Mouse (Mus musculus): ENCODE results near the gene Endov. TPM values are rescaled to one million over a fixed set of nuclear protein-coding genes. Genes with fewer than 3 reads are reported as not detected.

Endov gene
- polyA plus RNA-seq, 1 experiment from 2014 or later, result 10.6 TPM

DNA sequence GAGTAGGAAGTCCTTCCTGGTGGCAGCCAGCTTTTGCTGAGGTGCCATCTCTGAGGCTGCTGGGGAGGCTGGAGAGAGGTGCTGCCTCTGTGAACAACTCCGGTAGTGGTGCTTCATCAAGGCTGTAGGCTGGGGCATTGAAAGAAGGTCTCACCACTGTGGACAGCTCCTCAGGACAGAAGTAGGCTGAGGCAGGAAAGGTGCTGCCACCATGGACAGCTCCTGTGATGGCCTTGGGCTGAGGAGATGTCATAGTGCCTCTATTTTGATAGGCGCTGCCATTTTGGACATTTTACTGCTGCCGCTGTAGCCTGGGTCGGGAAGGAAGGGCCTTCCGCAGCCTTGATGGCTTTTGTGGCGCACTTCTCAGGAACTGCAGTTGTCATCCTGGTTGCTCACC, 1.7 kb downstream of the Endov start:
- Histone ChIP-seq H3K4me2 (replicated peaks; ENCODE audit: low read depth) (no peak overlapping the region; the same call in 1 of the 2 replicates), H3K4me3 (ENCODE audit: low read depth, low read length) (no peak overlapping the region), H3K4me1 (replicated peaks; ENCODE audit: control insufficient read depth, insufficient read depth, low read length) (0 out of 2 replicates have a peak, but pooled peaks cover 4% of the 10 kb centered on the region), H3K27me3 (replicated peaks; ENCODE audit: control insufficient read depth, insufficient read depth, low read length) (no peaks in the 10 kb centered on the region), H3K27ac (ENCODE audit: low read depth, low read length) (no peak overlapping the region), H3K36me3 (ENCODE audit: control insufficient read depth, insufficient read depth) (peaks cover 23% of the 10 kb centered on the region), H3K9ac (ENCODE audit: low read depth, low read length) (no peak overlapping the region), H3K9me3 (ENCODE audit: control insufficient read depth) (no peaks in the 10 kb centered on the region)
- WGBS, result 92% methylated on average over 6 of the region's 6 CpGs
- no peak for TF ChIP-seq CTCF (IDR thresholded peaks at IDR 0.05; ENCODE audit: low read depth)
- no peak for ATAC-seq

DNA sequence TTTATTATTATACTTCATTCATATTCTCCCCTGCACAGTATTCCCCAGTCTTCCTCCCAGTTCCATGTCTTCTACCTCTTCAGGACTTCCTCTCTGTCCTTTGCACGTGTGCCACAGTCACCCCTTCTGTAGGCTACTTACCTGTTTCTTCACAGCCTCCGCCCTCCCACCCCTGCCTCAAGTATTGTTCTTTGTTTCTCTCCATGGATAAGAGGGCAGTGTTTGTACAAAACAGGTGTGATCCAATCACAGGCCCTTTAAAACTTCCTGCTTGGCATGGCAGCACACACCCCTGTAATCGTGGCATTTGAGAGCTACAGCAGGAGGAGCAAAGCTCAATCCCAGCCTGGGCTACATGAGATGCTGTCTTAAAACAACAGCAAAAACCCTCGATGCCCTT, 2.4 kb downstream of the Endov start:
- ATAC-seq, result peak; percentile 9; the same call in 1 of the 2 replicates
- TF ChIP-seq CTCF (IDR thresholded peaks at IDR 0.05; ENCODE audit: low read depth), result no peak
- no peak overlapping the region for H3K4me2 ChIP-seq (replicated peaks; ENCODE audit: low read depth)
- no peak overlapping the region for H3K9ac ChIP-seq (ENCODE audit: low read depth, low read length)
- H3K27ac ChIP-seq (ENCODE audit: low read depth, low read length), result no peak overlapping the region
- no peaks in the 10 kb centered on the region for H3K27me3 ChIP-seq (replicated peaks; ENCODE audit: control insufficient read depth, insufficient read depth, low read length)
- no peak overlapping the region for H3K4me3 ChIP-seq (ENCODE audit: low read depth, low read length)
- 60% methylated on average over 4 of the region's 4 CpGs for WGBS
- H3K9me3 ChIP-seq (ENCODE audit: control insufficient read depth), result no peaks in the 10 kb centered on the region
- H3K4me1 ChIP-seq (replicated peaks; ENCODE audit: control insufficient read depth, insufficient read depth, low read length), result 0 out of 2 replicates have a peak, but pooled peaks cover 4% of the 10 kb centered on the region
- peaks cover 24% of the 10 kb centered on the region; the same call in 1 of the 2 replicates for H3K36me3 ChIP-seq (ENCODE audit: control insufficient read depth, insufficient read depth)

DNA sequence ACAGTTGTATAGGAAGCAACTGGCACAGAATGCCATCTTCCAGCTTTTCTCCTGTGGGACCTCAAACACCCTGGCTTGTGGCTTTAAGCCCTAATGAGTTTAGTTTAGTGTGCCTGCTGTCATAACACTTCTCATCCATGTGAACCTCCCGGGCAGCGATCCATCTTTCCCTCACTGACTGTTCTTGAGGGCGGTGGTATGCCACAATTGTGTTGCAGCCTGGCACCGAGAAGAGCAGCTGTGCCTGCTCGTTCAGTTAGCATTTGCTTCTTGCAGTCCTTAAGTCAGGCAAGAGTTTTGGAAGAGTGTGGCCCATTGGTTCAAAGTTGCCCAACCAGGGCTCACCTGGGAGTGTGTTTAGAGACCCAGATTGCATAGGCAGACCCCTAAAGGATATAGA, 5.0 kb downstream of the Endov start:
- Histone ChIP-seq H3K27ac (ENCODE audit: low read depth, low read length) (no peak overlapping the region), H3K9ac (ENCODE audit: low read depth, low read length) (no peak overlapping the region), H3K36me3 (ENCODE audit: control insufficient read depth, insufficient read depth) (peaks cover 42% of the 10 kb centered on the region), H3K9me3 (ENCODE audit: control insufficient read depth) (no peaks in the 10 kb centered on the region), H3K4me3 (ENCODE audit: low read depth, low read length) (no peak overlapping the region), H3K27me3 (replicated peaks; ENCODE audit: control insufficient read depth, insufficient read depth, low read length) (no peaks in the 10 kb centered on the region), H3K4me2 (replicated peaks; ENCODE audit: low read depth) (no peak overlapping the region), H3K4me1 (replicated peaks; ENCODE audit: control insufficient read depth, insufficient read depth, low read length) (0 out of 2 replicates have a peak, but pooled peaks cover 4% of the 10 kb centered on the region)
- 91% methylated on average over 5 of the region's 5 CpGs for WGBS
- no peak for ATAC-seq
- TF ChIP-seq CTCF (IDR thresholded peaks at IDR 0.05; ENCODE audit: low read depth), result no peak

DNA sequence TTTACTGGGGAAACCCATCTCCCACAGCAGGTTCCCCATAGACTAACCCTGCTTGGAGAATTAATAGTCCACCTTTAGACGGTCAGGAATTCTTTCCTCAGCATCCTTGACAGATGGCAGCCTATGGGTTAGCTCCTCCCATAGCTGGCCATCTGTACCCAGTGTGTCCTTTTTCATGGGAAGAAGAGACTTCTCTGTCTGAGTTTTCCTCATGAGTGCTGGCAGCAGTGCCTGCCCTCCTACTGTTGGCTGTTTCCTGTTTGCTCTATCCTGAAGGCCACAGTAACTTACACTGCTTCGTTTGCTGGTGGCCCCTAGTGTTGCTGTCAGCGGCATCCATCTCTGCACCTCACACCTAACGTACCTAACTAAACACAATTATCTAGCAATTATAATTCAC, 6.3 kb downstream of the Endov start:
- H3K36me3 ChIP-seq (ENCODE audit: control insufficient read depth, insufficient read depth), result peaks cover 54% of the 10 kb centered on the region
- no peak for ATAC-seq
- H3K9ac ChIP-seq (ENCODE audit: low read depth, low read length), result no peak overlapping the region
- H3K4me3 ChIP-seq (ENCODE audit: low read depth, low read length), result no peak overlapping the region
- no peaks in the 10 kb centered on the region for H3K4me1 ChIP-seq (replicated peaks; ENCODE audit: control insufficient read depth, insufficient read depth, low read length)
- 79% methylated on average over 4 of the region's 4 CpGs for WGBS
- no peak overlapping the region for H3K4me2 ChIP-seq (replicated peaks; ENCODE audit: low read depth)
- no peak overlapping the region for H3K27ac ChIP-seq (ENCODE audit: low read depth, low read length)
- H3K9me3 ChIP-seq (ENCODE audit: control insufficient read depth), result no peaks in the 10 kb centered on the region
- no peaks in the 10 kb centered on the region for H3K27me3 ChIP-seq (replicated peaks; ENCODE audit: control insufficient read depth, insufficient read depth, low read length)
- TF ChIP-seq CTCF (IDR thresholded peaks at IDR 0.05; ENCODE audit: low read depth), result no peak

DNA sequence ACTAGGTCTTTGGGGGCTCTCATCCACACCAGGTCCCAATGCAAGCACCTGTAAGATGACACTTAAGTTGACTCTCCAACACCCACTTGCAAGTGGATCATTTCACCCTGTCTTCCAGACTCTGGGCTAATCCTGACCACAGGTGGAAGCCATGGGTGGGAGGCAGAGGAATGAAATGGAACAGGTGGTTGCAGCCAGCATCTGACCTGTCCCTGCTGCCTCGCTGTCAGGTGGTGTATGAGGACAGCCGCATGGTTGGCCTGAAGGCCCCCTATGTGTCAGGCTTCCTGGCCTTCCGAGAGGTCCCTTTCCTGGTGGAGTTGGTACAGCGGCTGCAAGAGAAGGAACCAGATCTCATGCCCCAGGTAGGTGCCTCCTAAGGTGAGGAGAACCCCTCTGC, 8.2 kb downstream of the Endov start:
- no peak for ATAC-seq
- 93% methylated on average over 4 of the region's 4 CpGs for WGBS
- Histone ChIP-seq H3K4me3 (ENCODE audit: low read depth, low read length) (no peak overlapping the region), H3K9ac (ENCODE audit: low read depth, low read length) (no peak overlapping the region), H3K4me2 (replicated peaks; ENCODE audit: low read depth) (no peak overlapping the region), H3K9me3 (ENCODE audit: control insufficient read depth) (no peaks in the 10 kb centered on the region), H3K4me1 (replicated peaks; ENCODE audit: control insufficient read depth, insufficient read depth, low read length) (no peaks in the 10 kb centered on the region), H3K36me3 (ENCODE audit: control insufficient read depth, insufficient read depth) (peaks cover 70% of the 10 kb centered on the region), H3K27ac (ENCODE audit: low read depth, low read length) (no peak overlapping the region), H3K27me3 (replicated peaks; ENCODE audit: control insufficient read depth, insufficient read depth, low read length) (no peaks in the 10 kb centered on the region)
- TF ChIP-seq CTCF (IDR thresholded peaks at IDR 0.05; ENCODE audit: low read depth), result no peak

DNA sequence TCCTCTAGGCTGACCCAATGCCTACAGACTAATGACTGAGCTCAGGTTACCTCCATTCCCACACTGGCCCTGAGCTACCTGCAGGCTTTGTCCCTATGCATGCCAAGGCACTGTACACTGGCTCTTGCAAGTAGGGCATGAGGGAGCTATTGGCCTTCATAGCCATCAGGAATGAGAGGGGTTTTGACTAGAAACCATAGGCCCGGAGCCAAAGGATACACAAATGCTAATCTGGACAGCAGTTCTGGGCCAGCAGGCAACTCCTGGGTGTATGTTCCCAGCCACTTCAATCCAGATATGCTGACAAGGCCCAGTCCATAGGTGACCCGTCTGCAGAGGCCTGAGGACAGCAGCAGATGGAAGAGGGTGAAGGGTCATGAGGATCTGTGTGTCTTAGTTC, 8.9 kb downstream of the Endov start:
- no peak overlapping the region for H3K4me2 ChIP-seq (replicated peaks; ENCODE audit: low read depth)
- H3K4me3 ChIP-seq (ENCODE audit: low read depth, low read length), result no peak overlapping the region
- no peak overlapping the region for H3K9ac ChIP-seq (ENCODE audit: low read depth, low read length)
- no peaks in the 10 kb centered on the region for H3K27me3 ChIP-seq (replicated peaks; ENCODE audit: control insufficient read depth, insufficient read depth, low read length)
- no peaks in the 10 kb centered on the region for H3K9me3 ChIP-seq (ENCODE audit: control insufficient read depth)
- no peaks in the 10 kb centered on the region for H3K4me1 ChIP-seq (replicated peaks; ENCODE audit: control insufficient read depth, insufficient read depth, low read length)
- WGBS, result 74% methylated on average over 2 of the region's 2 CpGs
- H3K27ac ChIP-seq (ENCODE audit: low read depth, low read length), result no peak overlapping the region
- ATAC-seq, result no peak
- H3K36me3 ChIP-seq (ENCODE audit: control insufficient read depth, insufficient read depth), result peaks cover 76% of the 10 kb centered on the region
- TF ChIP-seq CTCF (IDR thresholded peaks at IDR 0.05; ENCODE audit: low read depth), result no peak

DNA sequence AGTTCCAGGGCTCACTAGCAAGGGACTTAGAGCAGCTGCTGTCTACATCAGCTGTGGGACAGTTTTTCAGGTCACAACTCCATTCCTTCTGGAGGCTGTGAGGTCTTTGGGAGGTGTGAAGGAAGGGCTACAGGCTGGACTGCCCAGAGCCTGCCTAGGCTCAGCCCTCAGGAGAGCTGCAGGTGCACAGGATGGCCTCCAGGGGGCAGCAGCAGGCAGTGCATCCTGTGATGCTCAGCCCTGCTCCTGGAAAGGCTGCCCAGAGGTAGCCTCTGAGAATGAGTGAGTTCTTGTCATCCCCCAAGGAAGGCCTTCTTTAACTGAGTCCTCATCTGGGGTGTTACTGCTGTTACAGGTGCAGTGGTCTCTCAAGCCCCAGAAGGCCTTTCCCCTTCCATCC, 12.5 kb downstream of the Endov start:
- H3K27me3 ChIP-seq (replicated peaks; ENCODE audit: control insufficient read depth, insufficient read depth, low read length), result no peaks in the 10 kb centered on the region
- H3K9me3 ChIP-seq (ENCODE audit: control insufficient read depth), result no peaks in the 10 kb centered on the region
- TF ChIP-seq CTCF (IDR thresholded peaks at IDR 0.05; ENCODE audit: low read depth), result peak; percentile 99
- peaks cover 71% of the 10 kb centered on the region for H3K36me3 ChIP-seq (ENCODE audit: control insufficient read depth, insufficient read depth)
- no peak overlapping the region for H3K9ac ChIP-seq (ENCODE audit: low read depth, low read length)
- H3K4me2 ChIP-seq (replicated peaks; ENCODE audit: low read depth), result no peak overlapping the region
- peak; percentile 49; the same call in 1 of the 2 replicates for ATAC-seq
- H3K4me1 ChIP-seq (replicated peaks; ENCODE audit: control insufficient read depth, insufficient read depth, low read length), result no peaks in the 10 kb centered on the region
- H3K27ac ChIP-seq (ENCODE audit: low read depth, low read length), result no peak overlapping the region
- H3K4me3 ChIP-seq (ENCODE audit: low read depth, low read length), result no peak overlapping the region
